Mouse (Mus musculus): Measurements from ENCODE around the gene Madd. TPM values are rescaled to one million over a fixed set of nuclear protein-coding genes. Genes with fewer than 3 reads are reported as not detected.

Madd gene
- polyA plus RNA-seq, 1 experiment from 2014 or later = 13.7 TPM

DNA sequence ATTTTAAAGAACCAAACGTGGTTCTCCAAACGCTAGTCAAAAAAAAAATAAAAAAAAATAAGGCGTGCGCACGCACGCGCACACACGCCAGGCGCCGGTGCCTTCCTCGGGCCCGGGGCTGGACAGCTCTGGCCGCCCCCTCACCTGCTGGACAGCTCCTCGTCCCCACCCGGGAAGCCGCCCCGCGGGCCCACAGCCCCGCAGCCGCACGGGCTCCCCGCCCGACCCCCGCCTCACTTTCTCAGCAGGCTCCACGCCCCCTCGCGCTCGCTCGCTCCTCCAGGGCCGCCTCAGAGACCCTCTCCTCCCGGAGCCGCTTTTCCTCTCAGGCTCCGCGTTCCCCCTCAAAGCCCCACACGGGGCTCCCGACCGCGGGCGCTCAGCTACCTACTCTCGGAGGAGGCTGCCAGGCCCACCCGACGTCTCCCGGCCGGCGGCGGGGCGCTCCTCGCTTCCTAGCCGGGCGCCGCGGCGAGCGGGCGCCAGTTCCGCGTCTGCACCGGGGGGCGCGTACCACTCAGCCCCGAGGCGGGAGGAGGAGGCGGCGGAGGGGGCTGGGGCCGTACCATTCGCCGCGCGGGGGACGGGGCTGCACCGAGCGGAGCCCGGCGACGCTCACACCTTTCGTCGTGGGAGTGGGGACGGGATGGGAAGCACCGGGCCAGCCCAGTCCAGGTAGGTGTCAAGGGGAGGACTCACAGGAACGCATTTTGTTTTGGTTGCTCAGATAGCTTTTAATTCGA is 1.1 kb downstream of the Madd start:
- H3K4me1 ChIP-seq (replicated peaks; ENCODE audit: control insufficient read depth, insufficient read depth, low read length) = peaks cover 17% of the 10 kb centered on the region
- H3K4me3 ChIP-seq (ENCODE audit: low read depth, low read length) = peak overlapping the region; percentile 87
- peak overlapping the region; percentile 79 for H3K9ac ChIP-seq (ENCODE audit: low read depth, low read length)
- H3K27me3 ChIP-seq (replicated peaks; ENCODE audit: control insufficient read depth, insufficient read depth, low read length) = no peaks in the 10 kb centered on the region
- under 1% methylated on average over 81 of the region's 81 CpGs for WGBS
- peak overlapping the region; percentile 53 for H3K27ac ChIP-seq (ENCODE audit: low read depth, low read length)
- H3K36me3 ChIP-seq (ENCODE audit: control insufficient read depth, insufficient read depth, low read length) = peaks cover 3% of the 10 kb centered on the region; the same call in 1 of the 2 replicates
- H3K9me3 ChIP-seq (ENCODE audit: control insufficient read depth, low read length) = no peaks in the 10 kb centered on the region
- peak overlapping the region; percentile 93 for H3K4me2 ChIP-seq
- DNase-seq (ENCODE audit: low spot score) = peak; percentile 85
- ATAC-seq (replicated peaks; ENCODE audit: low FRiP score) = peak; percentile 90

DNA sequence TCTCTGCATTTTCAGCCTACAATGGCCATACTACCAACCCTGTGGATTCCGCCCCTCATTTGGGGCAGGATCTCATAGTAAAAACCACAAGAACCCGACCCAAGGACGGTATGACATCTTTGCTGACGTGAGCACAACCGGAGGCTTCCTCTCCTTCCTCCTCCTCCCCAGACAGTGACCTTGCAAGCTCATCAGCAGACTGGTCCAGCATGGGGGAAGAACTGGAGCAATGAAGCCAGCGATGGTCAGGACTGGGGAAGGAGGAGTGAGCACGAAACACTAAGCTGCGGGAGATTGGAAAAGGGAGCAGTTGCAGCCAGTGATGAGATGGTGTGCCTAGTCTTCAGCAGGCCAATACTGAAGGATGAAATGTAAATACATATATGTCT is 1.6 kb downstream of the Madd start:
- Histone ChIP-seq H3K36me3 (ENCODE audit: control insufficient read depth, insufficient read depth, low read length) (peaks cover 3% of the 10 kb centered on the region; the same call in 1 of the 2 replicates), H3K4me1 (replicated peaks; ENCODE audit: control insufficient read depth, insufficient read depth, low read length) (peaks cover 17% of the 10 kb centered on the region), H3K27ac (ENCODE audit: low read depth, low read length) (no peak overlapping the region; the same call in 1 of the 2 replicates), H3K4me3 (ENCODE audit: low read depth, low read length) (peak overlapping the region; percentile 87), H3K9me3 (ENCODE audit: control insufficient read depth, low read length) (no peaks in the 10 kb centered on the region), H3K4me2 (peak overlapping the region; percentile 93), H3K9ac (ENCODE audit: low read depth, low read length) (peak overlapping the region; percentile 79), H3K27me3 (replicated peaks; ENCODE audit: control insufficient read depth, insufficient read depth, low read length) (no peaks in the 10 kb centered on the region)
- ATAC-seq (replicated peaks; ENCODE audit: low FRiP score) = no peak
- no peak for DNase-seq (ENCODE audit: low spot score)
- 9% methylated on average over 8 of the region's 8 CpGs for WGBS

DNA sequence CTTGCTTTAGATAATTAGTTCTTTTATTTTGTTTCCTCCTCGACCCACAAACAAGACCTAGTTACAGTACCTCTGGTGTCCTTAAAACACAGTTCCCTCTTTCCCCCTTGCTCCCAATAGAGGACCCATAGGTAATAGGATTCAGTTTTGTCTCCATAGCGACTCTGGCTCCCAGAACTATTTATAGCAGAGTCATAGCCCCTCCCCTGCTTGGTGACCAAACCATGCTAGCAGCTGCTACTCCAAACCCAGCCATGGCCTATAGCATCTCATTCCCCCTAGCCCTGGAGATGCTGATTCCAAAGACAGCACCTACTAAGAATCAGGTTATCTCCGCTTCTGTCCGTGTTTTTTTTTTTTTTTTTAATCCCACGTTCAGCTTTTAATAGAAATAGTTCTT is 2.9 kb downstream of the Madd start:
- peaks cover 17% of the 10 kb centered on the region for H3K4me1 ChIP-seq (replicated peaks; ENCODE audit: control insufficient read depth, insufficient read depth, low read length)
- H3K4me2 ChIP-seq = no peak overlapping the region
- H3K27me3 ChIP-seq (replicated peaks; ENCODE audit: control insufficient read depth, insufficient read depth, low read length) = no peaks in the 10 kb centered on the region
- no peak overlapping the region for H3K9ac ChIP-seq (ENCODE audit: low read depth, low read length)
- H3K27ac ChIP-seq (ENCODE audit: low read depth, low read length) = no peak overlapping the region
- DNase-seq (ENCODE audit: low spot score) (no peak), ATAC-seq (replicated peaks; ENCODE audit: low FRiP score) (no peak)
- H3K36me3 ChIP-seq (ENCODE audit: control insufficient read depth, insufficient read depth, low read length) = peaks cover 3% of the 10 kb centered on the region; the same call in 1 of the 2 replicates
- H3K9me3 ChIP-seq (ENCODE audit: control insufficient read depth, low read length) = no peaks in the 10 kb centered on the region
- 68% methylated on average over 5 of the region's 5 CpGs for WGBS
- H3K4me3 ChIP-seq (ENCODE audit: low read depth, low read length) = no peak overlapping the region

DNA sequence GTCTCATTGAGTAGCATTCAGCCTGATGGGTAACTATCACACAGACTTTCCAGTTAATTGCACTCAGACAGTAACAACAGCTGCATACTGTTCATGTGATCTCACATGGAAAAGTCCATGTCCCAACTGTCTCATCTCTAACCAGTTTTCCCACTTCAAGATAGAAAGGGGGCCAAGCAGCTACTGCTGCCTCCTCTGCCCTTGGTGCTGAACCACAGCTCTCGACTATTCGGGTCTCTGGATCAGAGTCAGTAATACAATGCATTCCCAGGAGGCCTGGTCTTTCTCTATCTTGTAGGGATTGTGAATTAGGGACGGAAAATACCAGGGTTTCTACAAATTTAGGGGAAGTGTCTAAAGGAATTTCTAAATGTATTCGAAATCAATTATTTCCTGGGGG is 3.8 kb downstream of the Madd start:
- Histone ChIP-seq H3K27me3 (replicated peaks; ENCODE audit: control insufficient read depth, insufficient read depth, low read length) (no peaks in the 10 kb centered on the region), H3K27ac (ENCODE audit: low read depth, low read length) (no peak overlapping the region), H3K4me1 (replicated peaks; ENCODE audit: control insufficient read depth, insufficient read depth, low read length) (peaks cover 17% of the 10 kb centered on the region), H3K9ac (ENCODE audit: low read depth, low read length) (no peak overlapping the region), H3K4me2 (no peak overlapping the region), H3K36me3 (ENCODE audit: control insufficient read depth, insufficient read depth, low read length) (peaks cover 6% of the 10 kb centered on the region), H3K9me3 (ENCODE audit: control insufficient read depth, low read length) (no peaks in the 10 kb centered on the region), H3K4me3 (ENCODE audit: low read depth, low read length) (no peak overlapping the region)
- ATAC-seq (replicated peaks; ENCODE audit: low FRiP score) (no peak), DNase-seq (ENCODE audit: low spot score) (no peak)
- WGBS = 62% methylated on average over 4 of the region's 4 CpGs

DNA sequence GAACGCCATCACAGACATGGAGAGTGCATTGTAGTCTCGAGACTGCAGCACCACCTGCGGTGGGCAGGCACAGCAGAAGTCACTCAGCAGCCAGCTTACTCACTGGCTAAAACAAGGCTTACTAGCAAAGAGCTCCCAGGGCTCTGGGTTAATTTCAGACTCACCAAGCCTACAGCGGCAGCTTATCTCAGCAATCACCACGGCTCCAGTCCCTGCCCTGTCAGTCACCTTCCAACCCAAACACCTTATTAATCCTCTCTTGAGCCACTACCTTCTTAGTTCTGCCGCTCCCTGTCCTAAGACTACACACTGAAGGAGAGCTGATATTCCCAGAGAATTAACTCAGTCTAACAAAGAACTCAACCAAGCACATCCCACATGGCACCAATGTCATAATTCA is 7.4 kb downstream of the Madd start:
- Histone ChIP-seq H3K27me3 (replicated peaks; ENCODE audit: control insufficient read depth, insufficient read depth, low read length) (no peaks in the 10 kb centered on the region), H3K36me3 (ENCODE audit: control insufficient read depth, insufficient read depth, low read length) (peaks cover 9% of the 10 kb centered on the region), H3K4me3 (ENCODE audit: low read depth, low read length) (no peak overlapping the region), H3K9me3 (ENCODE audit: control insufficient read depth, low read length) (no peaks in the 10 kb centered on the region), H3K4me1 (replicated peaks; ENCODE audit: control insufficient read depth, insufficient read depth, low read length) (0 out of 2 replicates have a peak, but pooled peaks cover 2% of the 10 kb centered on the region), H3K4me2 (no peak overlapping the region), H3K9ac (ENCODE audit: low read depth, low read length) (no peak overlapping the region), H3K27ac (ENCODE audit: low read depth, low read length) (no peak overlapping the region)
- no peak for DNase-seq (ENCODE audit: low spot score)
- 72% methylated on average over 6 of the region's 6 CpGs for WGBS
- ATAC-seq (replicated peaks; ENCODE audit: low FRiP score) = no peak

DNA sequence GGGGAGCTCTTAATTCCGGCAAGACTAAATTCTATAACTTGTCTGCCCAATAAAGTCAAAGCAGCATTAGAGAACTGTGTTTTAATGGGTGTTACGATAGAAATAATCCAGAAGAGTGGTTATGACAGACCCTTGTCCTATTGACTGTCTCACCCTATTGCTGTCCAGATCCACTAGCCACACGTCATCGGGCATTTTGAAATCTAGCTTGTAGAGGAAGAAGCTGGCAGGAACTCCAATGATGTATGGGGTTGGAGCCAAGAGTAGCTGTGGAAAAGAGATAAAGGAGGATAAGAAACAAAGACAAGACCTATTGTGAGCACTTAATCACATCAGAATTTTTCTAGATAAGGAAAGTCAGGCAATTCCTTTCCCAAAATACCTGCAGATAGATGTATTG is 8.1 kb downstream of the Madd start:
- Histone ChIP-seq H3K4me1 (replicated peaks; ENCODE audit: control insufficient read depth, insufficient read depth, low read length) (no peaks in the 10 kb centered on the region), H3K27me3 (replicated peaks; ENCODE audit: control insufficient read depth, insufficient read depth, low read length) (no peaks in the 10 kb centered on the region), H3K4me3 (ENCODE audit: low read depth, low read length) (no peak overlapping the region), H3K9me3 (ENCODE audit: control insufficient read depth, low read length) (no peaks in the 10 kb centered on the region), H3K9ac (ENCODE audit: low read depth, low read length) (no peak overlapping the region), H3K27ac (ENCODE audit: low read depth, low read length) (no peak overlapping the region), H3K4me2 (no peak overlapping the region), H3K36me3 (ENCODE audit: control insufficient read depth, insufficient read depth, low read length) (peaks cover 9% of the 10 kb centered on the region)
- no peak for ATAC-seq (replicated peaks; ENCODE audit: low FRiP score)
- WGBS = 89% methylated on average over 4 of the region's 4 CpGs
- DNase-seq (ENCODE audit: low spot score) = no peak

DNA sequence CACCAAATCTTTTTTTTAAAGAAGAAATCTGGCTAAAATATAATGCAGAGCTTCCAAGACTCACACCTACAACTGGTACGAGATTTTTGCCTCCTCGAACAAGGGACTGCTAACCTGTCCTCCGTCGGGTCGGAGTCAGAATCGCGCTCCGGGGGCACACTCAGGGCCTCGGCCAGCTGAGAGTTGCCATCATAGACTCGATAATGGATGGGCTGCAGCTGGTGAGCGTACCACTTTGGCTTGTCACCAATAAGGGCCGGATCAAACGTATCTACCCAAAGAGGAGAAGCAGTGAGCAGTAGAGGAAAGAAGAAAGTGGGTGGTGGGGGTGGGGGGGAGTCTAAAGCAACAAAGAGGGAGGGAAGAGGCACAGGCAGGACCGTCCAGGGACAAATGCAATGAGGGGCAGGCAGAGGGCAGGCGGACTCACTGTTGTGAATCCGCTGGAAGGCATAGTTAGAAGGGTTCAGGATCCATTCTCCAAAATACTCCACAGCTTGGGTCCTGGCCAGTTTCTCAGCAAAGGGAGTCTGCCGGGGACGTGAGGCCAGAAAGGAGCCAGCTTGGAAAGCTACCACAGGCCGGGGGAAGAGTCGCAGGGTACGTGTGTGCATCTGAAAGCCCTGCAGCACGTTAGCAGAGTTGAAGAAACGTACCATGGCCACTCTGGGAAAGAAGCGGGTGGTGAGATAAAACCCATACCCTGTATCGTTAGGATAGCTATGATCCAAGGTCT is 13.9 kb downstream of the Madd start:
- Histone ChIP-seq H3K9ac (ENCODE audit: low read depth, low read length) (no peak overlapping the region), H3K27ac (ENCODE audit: low read depth, low read length) (no peak overlapping the region), H3K27me3 (replicated peaks; ENCODE audit: control insufficient read depth, insufficient read depth, low read length) (no peaks in the 10 kb centered on the region), H3K4me3 (ENCODE audit: low read depth, low read length) (no peak overlapping the region), H3K4me2 (no peak overlapping the region), H3K36me3 (ENCODE audit: control insufficient read depth, insufficient read depth, low read length) (peaks cover 4% of the 10 kb centered on the region), H3K9me3 (ENCODE audit: control insufficient read depth, low read length) (no peaks in the 10 kb centered on the region), H3K4me1 (replicated peaks; ENCODE audit: control insufficient read depth, insufficient read depth, low read length) (peaks cover 4% of the 10 kb centered on the region)
- WGBS = 89% methylated on average over 25 of the region's 25 CpGs
- ATAC-seq (replicated peaks; ENCODE audit: low FRiP score) = no peak
- no peak for DNase-seq (ENCODE audit: low spot score)

DNA sequence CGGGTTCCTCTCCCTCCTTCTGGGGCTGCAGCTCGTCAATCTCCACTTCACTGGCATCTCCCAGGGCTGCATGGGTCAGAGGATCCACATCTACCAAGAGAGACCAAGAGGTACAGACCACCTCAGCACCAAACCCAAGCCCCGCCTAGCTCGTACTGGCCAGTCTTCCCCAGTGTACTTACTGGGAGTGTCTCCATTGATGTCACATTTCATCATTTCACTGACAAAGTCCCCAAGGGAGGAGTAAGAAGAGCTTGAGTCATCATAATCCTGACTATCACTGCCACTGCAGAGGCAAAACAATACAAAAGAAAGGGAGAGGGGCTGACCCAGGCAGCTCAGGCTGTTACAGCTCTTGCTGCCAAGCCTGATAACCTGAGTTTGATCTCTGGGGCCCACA is 16.0 kb downstream of the Madd start:
- ATAC-seq (replicated peaks; ENCODE audit: low FRiP score) = no peak
- 81% methylated on average over 4 of the region's 4 CpGs for WGBS
- no peak overlapping the region for H3K4me2 ChIP-seq
- peaks cover 18% of the 10 kb centered on the region for H3K4me1 ChIP-seq (replicated peaks; ENCODE audit: control insufficient read depth, insufficient read depth, low read length)
- peaks cover 7% of the 10 kb centered on the region; the same call in 1 of the 2 replicates for H3K36me3 ChIP-seq (ENCODE audit: control insufficient read depth, insufficient read depth, low read length)
- H3K9me3 ChIP-seq (ENCODE audit: control insufficient read depth, low read length) = no peaks in the 10 kb centered on the region
- H3K4me3 ChIP-seq (ENCODE audit: low read depth, low read length) = no peak overlapping the region
- H3K27ac ChIP-seq (ENCODE audit: low read depth, low read length) = no peak overlapping the region
- no peak for DNase-seq (ENCODE audit: low spot score)
- no peak overlapping the region for H3K9ac ChIP-seq (ENCODE audit: low read depth, low read length)
- H3K27me3 ChIP-seq (replicated peaks; ENCODE audit: control insufficient read depth, insufficient read depth, low read length) = no peaks in the 10 kb centered on the region
